Mouse (Mus musculus) heart, adult 2 months (tissue): Measurements from ENCODE around the gene Thbs2.

Experiments used
- EP300 ChIP-seq: fragments of 200-500 bp; IDR thresholded peaks from 2 replicates; pipeline ENCODE4 v1.6.1; 2011; ENCODE audit warnings: low read depth, low read length, control low read depth; ENCODE audit not compliant: insufficient read depth
- POLR2A ChIP-seq: fragments of 200-500 bp; IDR thresholded peaks from 2 replicates; pipeline ENCODE4 v1.6.1; 2011; ENCODE audit warnings: mild to moderate bottlenecking, low read depth, low read length, control low read depth; ENCODE audit not compliant: insufficient read depth

DNA sequence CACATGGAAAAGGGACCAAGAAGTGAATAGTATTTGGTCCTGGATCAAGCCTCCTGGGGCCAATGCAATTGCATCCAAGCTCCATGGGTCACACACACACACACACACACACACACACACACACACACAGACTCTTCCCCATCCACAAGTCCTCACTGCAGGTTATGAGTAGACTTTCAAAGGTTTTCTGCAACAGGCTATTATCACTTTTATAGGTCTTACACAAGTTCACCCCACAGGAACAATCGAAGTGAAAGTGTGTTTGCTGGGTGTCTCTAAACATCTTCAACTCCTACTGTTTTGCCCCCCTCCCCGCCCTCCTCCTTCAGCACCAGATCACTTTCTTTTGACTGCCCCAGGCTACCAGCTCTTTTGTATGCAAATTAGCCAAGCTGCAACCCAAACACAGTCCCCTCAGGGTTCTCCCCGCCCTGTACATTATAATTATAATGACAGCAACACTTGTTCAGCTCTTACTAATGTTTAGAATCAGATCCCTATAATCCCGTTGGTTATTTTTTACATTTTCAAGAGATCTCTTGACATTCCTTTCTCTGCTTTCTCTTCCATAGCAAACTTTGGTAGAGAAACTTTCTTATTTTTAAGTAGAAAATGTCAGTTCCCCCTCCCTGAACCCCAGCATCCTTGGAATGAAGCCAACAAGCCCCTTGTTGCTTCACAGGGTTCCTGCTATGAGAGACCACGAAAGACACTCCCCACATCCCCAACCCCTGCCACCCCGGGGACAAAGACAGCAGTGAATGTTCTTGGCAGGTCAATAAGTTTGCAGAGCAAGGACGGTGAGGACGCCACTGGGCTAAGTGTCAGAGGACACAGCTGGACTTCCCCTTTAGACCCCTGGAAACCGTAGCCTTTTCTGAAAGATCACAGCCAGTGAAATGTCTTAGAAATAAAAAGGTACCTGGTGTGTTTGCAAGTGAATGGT, 714 bp downstream of the Thbs2 start:
- no peak for TF ChIP-seq POLR2A
- no peak for TF ChIP-seq EP300
